Comparison of ENCODE assay signal across 11 mouse cellular contexts in genomic region chr12:15937443-15938237, GRCm38 (mm10).
DNase-seq lines count a peak whose midpoint lies in the region; ATAC-seq lines count a peak whose summit lies in the region.
"Had no signal": no experiment of that assay in that cellular context is flagged by ENCODE, and none has a peak within 500 bp of the region (broad histone marks: within the 10 kb centered on the region; RNA-seq: fewer than 3 reads in every experiment).

No protein-coding gene starts in this region.

- no peaks in the 10 kb centered on the region for H3K27me3 ChIP-seq in hindbrain, embryonic 11.5 days (ENCODE audit: control insufficient read depth, insufficient read depth, low read length)
- H3K27me3 ChIP-seq in hindbrain, embryonic 10.5 days (ENCODE audit: insufficient read depth, poor library complexity, severe bottlenecking), result no peaks in the 10 kb centered on the region
- H3K27me3 ChIP-seq in forebrain, embryonic 14.5 days (replicated peaks; ENCODE audit: control insufficient read depth, insufficient read depth, low read length), result no peaks in the 10 kb centered on the region
- H3K27me3 ChIP-seq in neural tube, embryonic 13.5 days, result no peaks in the 10 kb centered on the region
- H3K27me3 ChIP-seq: liver, embryonic 13.5 days had no signal

- no peaks in the 10 kb centered on the region for H3K9me3 ChIP-seq in hindbrain, embryonic 11.5 days (ENCODE audit: control insufficient read depth, low read length)
- H3K9me3 ChIP-seq in hindbrain, embryonic 10.5 days, result no peaks in the 10 kb centered on the region
- no peaks in the 10 kb centered on the region for H3K9me3 ChIP-seq in forebrain, embryonic 14.5 days (replicated peaks; ENCODE audit: control insufficient read depth, low read length)
- no peaks in the 10 kb centered on the region for H3K9me3 ChIP-seq in neural tube, embryonic 13.5 days
- H3K9me3 ChIP-seq: liver, embryonic 13.5 days had no signal

- H3K36me3 ChIP-seq in hindbrain, embryonic 11.5 days (ENCODE audit: control insufficient read depth, insufficient read depth, low read length), result no peaks in the 10 kb centered on the region
- H3K36me3 ChIP-seq in hindbrain, embryonic 10.5 days, result no peaks in the 10 kb centered on the region
- H3K36me3 ChIP-seq in forebrain, embryonic 14.5 days (ENCODE audit: control insufficient read depth, insufficient read depth, low read length), result no peaks in the 10 kb centered on the region
- H3K36me3 ChIP-seq in neural tube, embryonic 13.5 days, result no peaks in the 10 kb centered on the region
- H3K36me3 ChIP-seq: liver, embryonic 13.5 days had no signal

- H3K4me1 ChIP-seq in hindbrain, embryonic 11.5 days (replicated peaks; ENCODE audit: control insufficient read depth, insufficient read depth, low read length), result no peaks in the 10 kb centered on the region
- peaks cover 4% of the 10 kb centered on the region; the same call in 1 of the 2 replicates for H3K4me1 ChIP-seq in hindbrain, embryonic 10.5 days (replicated peaks)
- peaks cover 4% of the 10 kb centered on the region; the same call in 1 of the 2 replicates for H3K4me1 ChIP-seq in forebrain, embryonic 14.5 days (ENCODE audit: control insufficient read depth, insufficient read depth, low read length)
- H3K4me1 ChIP-seq in neural tube, embryonic 13.5 days (replicated peaks), result peaks cover 8% of the 10 kb centered on the region
- H3K4me1 ChIP-seq: liver, embryonic 13.5 days had no signal

- H3K4me2 ChIP-seq in hindbrain, embryonic 11.5 days (replicated peaks; ENCODE audit: low read depth, low read length), result no peak overlapping the region
- no peak overlapping the region for H3K4me2 ChIP-seq in forebrain, embryonic 14.5 days (ENCODE audit: low read length)
- H3K4me2 ChIP-seq in neural tube, embryonic 13.5 days, result no peak overlapping the region
- H3K4me2 ChIP-seq: liver, embryonic 13.5 days had no signal

- 0 out of 2 replicates have a peak, but pooled peaks have one; percentile 33 for ATAC-seq in hindbrain, embryonic 11.5 days (ENCODE audit: low FRiP score)
- ATAC-seq in forebrain, embryonic 14.5 days, result no peak; the same call in 1 of the 2 replicates
- ATAC-seq in neural tube, embryonic 13.5 days (ENCODE audit: low read depth), result peak; percentile 56; the same call in 1 of the 2 replicates

- H3K9ac ChIP-seq in hindbrain, embryonic 11.5 days (ENCODE audit: low read depth, low read length), result no peak overlapping the region
- no peak overlapping the region for H3K9ac ChIP-seq in forebrain, embryonic 14.5 days (ENCODE audit: low read length)
- no peak overlapping the region for H3K9ac ChIP-seq in neural tube, embryonic 13.5 days
- H3K9ac ChIP-seq: liver, embryonic 13.5 days had no signal

- 54% methylated on average over 8 of the region's 8 CpGs for WGBS in hindbrain, embryonic 11.5 days
- WGBS in hindbrain, embryonic 10.5 days, result 48% methylated on average over 8 of the region's 8 CpGs
- 15% methylated on average over 8 of the region's 8 CpGs for WGBS in forebrain, embryonic 14.5 days
- WGBS in neural tube, embryonic 13.5 days, result 28% methylated on average over 8 of the region's 8 CpGs

- no peak overlapping the region for H3K27ac ChIP-seq in hindbrain, embryonic 11.5 days (ENCODE audit: low read depth, low read length)
- H3K27ac ChIP-seq in hindbrain, embryonic 10.5 days, result no peak overlapping the region; the same call in 1 of the 2 replicates
- H3K27ac ChIP-seq in forebrain, embryonic 14.5 days (ENCODE audit: low read depth, low read length), result no peak overlapping the region
- no peak overlapping the region for H3K27ac ChIP-seq in neural tube, embryonic 13.5 days (replicated peaks)
- H3K27ac ChIP-seq: liver, embryonic 13.5 days had no signal

- peak; percentile 13 for DNase-seq in hindbrain, embryonic 11.5 days (ENCODE audit: low spot score)
- no peak for DNase-seq in hindbrain, embryonic 10.5 days (ENCODE audit: low spot score)
- peak; percentile 2 for DNase-seq in forebrain, embryonic 14.5 days (ENCODE audit: low spot score)
- DNase-seq in kidney, postnatal 36 days, result peak; percentile 25 to 36
- DNase-seq in cerebellum, adult 11 months, result no peak
- no peak for DNase-seq in yolk sac, embryonic 10.5 days (ENCODE audit: low spot score)
- DNase-seq in lung, postnatal 25 days (ENCODE audit: low spot score), result no peak
- DNase-seq: liver, embryonic 13.5 days; right cerebral cortex, adult 18-20 months; thymus, adult 18-20 months had no signal

- no peak overlapping the region for H3K4me3 ChIP-seq in hindbrain, embryonic 11.5 days (ENCODE audit: low read depth, low read length)
- no peak overlapping the region for H3K4me3 ChIP-seq in hindbrain, embryonic 10.5 days
- no peak overlapping the region for H3K4me3 ChIP-seq in forebrain, embryonic 14.5 days (ENCODE audit: low read depth, low read length)
- no peak overlapping the region for H3K4me3 ChIP-seq in neural tube, embryonic 13.5 days
- H3K4me3 ChIP-seq: liver, embryonic 13.5 days had no signal

Comparison
In these comparisons a context has a peak if more than half of its experiments do, and no peak if none do; other contexts are left out.
1. DNase-seq: peak in hindbrain, embryonic 11.5 days (single experiment), forebrain, embryonic 14.5 days (single experiment) and kidney, postnatal 36 days (2 of 2); none in hindbrain, embryonic 10.5 days (single experiment), cerebellum, adult 11 months (single experiment), yolk sac, embryonic 10.5 days (single experiment) and lung, postnatal 25 days (single experiment).